Mouse (Mus musculus): ENCODE measurements around the gene Tiam1. TPM values are rescaled to one million over a fixed set of nuclear protein-coding genes. Genes with fewer than 3 reads are reported as not detected.
"Not testable (repeated sequence)": the region's sequence is repeated elsewhere in the genome, so short reads cannot be mapped to it uniquely, and the experiment has no call there.

The Tiam1 gene
- polyA plus RNA-seq, 1 experiment from 2014 or later, result 18.6 TPM

DNA sequence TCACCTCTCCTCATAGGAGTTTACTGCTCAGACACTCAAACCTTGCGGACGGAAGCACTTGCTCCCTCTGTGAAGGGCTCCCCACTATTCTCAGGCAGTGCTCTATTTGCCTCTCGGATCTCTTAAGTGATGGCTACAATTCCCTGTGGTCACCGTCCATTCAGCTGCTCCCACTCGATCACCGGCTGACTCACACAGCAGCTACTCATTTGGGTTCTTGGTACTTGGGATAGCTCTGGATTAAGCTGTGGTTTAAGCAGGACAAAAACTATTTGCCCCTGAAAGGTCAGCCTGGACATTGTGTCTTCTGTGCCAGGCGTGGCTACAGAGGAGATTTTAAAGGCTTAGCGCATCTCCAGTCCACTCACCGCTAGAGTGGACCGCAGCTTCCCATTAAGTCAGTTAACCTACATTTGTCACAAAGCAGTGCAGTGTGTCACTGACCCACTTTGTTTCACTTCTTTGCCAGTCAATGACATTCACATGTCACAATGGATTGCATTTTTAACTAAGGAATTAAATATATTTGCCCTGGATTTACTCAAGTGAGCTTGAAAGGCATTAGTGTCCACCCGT is 64.7 kb downstream of the Tiam1 start:
- no peaks in the 10 kb centered on the region for H3K36me3 ChIP-seq
- no peaks in the 10 kb centered on the region for H3K9me3 ChIP-seq (replicated peaks)
- no peak for ATAC-seq (replicated peaks; ENCODE audit: low FRiP score)
- no peak overlapping the region for H3K4me2 ChIP-seq
- H3K27me3 ChIP-seq, result no peaks in the 10 kb centered on the region
- 91% methylated on average over 11 of the region's 11 CpGs for WGBS
- H3K9ac ChIP-seq, result no peak overlapping the region
- H3K4me3 ChIP-seq (replicated peaks), result no peak overlapping the region
- no peak overlapping the region for H3K27ac ChIP-seq
- peaks cover 23% of the 10 kb centered on the region for H3K4me1 ChIP-seq

DNA sequence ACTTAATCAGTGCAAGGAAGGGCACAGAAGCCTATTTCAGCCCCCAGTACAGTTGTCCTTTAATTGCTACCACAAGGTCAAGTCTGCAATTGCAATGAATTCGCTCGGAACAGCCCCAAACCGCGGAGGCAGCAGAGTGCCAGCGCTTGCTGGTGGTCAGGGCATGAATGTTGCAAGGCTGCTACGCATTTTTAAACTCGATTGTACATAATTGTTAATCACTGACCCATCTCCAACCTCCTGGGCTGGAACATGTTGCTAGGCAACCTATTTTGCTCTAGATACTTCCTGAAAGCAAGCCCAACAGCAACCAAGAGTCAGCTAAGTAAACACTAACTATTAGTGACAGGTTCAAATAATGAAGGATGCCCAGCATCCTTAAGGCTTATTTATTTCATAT is 70.1 kb downstream of the Tiam1 start:
- 0 out of 2 replicates have a peak overlapping the region, but pooled peaks have one; percentile 46 for H3K4me2 ChIP-seq

DNA sequence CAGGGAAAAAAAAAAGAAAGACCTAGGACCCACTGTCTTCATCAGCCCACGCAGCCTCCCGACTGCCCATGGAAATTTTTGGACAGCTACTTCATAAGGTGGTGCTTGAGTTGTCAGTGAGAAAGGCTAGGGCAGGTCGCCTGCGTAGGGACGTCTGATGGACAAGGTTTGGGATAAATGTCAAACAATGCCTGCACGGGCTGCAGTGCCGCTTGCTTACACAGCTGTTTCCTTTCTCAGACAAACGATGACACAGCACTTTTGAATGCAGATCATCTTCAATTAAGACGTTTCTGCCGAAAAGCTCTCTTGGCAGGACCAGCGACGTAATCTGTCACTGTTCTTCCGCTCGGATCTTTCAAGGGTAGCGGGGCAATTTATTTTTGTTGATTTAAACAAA is 70.9 kb downstream of the Tiam1 start:
- H3K27ac ChIP-seq, result peak overlapping the region; percentile 71
- no peaks in the 10 kb centered on the region for H3K27me3 ChIP-seq
- ATAC-seq (replicated peaks; ENCODE audit: low FRiP score), result peak; percentile 45; the same call in 1 of the 2 replicates
- H3K4me3 ChIP-seq (replicated peaks), result 0 out of 2 replicates have a peak overlapping the region, but pooled peaks have one; percentile 3
- H3K9ac ChIP-seq, result no peak overlapping the region
- peaks cover 31% of the 10 kb centered on the region for H3K4me1 ChIP-seq
- peak overlapping the region; percentile 46 for H3K4me2 ChIP-seq
- 5% methylated on average over 15 of the region's 15 CpGs for WGBS
- no peaks in the 10 kb centered on the region for H3K36me3 ChIP-seq
- no peaks in the 10 kb centered on the region for H3K9me3 ChIP-seq (replicated peaks)

More for the DNA sequence above, 70.1 kb downstream of the Tiam1 start:
- Histone ChIP-seq H3K27ac (peak overlapping the region; percentile 71), H3K36me3 (no peaks in the 10 kb centered on the region), H3K4me1 (peaks cover 31% of the 10 kb centered on the region), H3K27me3 (no peaks in the 10 kb centered on the region), H3K9ac (no peak overlapping the region), H3K9me3 (replicated peaks) (no peaks in the 10 kb centered on the region), H3K4me3 (replicated peaks) (no peak overlapping the region)
- peak; percentile 80 for ATAC-seq (replicated peaks; ENCODE audit: low FRiP score)
- WGBS, result 40% methylated on average over 7 of the region's 7 CpGs

DNA sequence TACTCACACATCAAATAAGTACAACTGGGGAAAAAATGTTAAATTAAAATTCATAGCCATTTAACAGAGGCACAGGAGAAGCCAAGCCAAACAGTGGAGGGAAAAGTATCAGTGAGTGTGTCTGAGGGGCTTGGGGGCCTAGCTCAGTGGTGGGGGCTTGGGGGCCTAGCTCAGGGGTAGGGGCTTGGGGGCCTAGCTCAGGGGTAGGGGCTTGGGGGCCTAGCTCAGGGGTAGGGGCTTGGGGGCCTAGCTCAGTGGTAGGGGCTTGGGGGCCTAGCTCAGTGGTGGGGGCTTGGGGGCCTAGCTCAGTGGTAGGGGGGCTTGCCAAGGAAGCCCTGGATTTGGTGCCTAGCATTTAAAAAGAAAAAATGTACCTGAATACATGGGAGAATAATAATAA is 72.4 kb downstream of the Tiam1 start:
- not testable (repeated sequence) for H3K9ac ChIP-seq; H3K4me3 ChIP-seq (replicated peaks); H3K27ac ChIP-seq; H3K9me3 ChIP-seq (replicated peaks); H3K4me2 ChIP-seq; H3K36me3 ChIP-seq; H3K27me3 ChIP-seq
- H3K4me1 ChIP-seq, result peaks cover 31% of the 10 kb centered on the region
- 0 out of 2 replicates have a peak, but pooled peaks have one; percentile 57 for ATAC-seq (replicated peaks; ENCODE audit: low FRiP score)

DNA sequence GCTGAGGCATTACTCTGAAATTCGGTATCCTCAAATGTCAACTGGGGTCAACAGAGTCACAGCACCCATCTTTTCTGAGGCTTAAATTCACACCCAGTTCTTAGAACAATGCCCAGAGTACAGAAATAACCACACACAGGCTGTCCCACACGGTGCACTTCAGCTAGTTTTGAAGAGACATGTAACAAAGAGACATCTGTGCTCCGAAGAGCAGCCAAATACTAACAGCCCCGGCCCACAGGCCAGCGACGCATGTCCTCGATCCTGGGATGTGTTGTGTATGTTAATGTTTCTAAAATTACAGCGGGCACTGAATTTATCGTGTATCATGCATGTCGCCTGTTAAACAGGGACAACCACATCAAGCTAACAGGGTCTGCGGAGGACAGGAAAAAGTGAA is 73.5 kb downstream of the Tiam1 start:
- no peaks in the 10 kb centered on the region for H3K36me3 ChIP-seq
- WGBS, result 88% methylated on average over 11 of the region's 11 CpGs
- H3K9ac ChIP-seq, result no peak overlapping the region
- no peak overlapping the region for H3K4me3 ChIP-seq (replicated peaks)
- H3K9me3 ChIP-seq (replicated peaks), result no peaks in the 10 kb centered on the region
- H3K27me3 ChIP-seq, result no peaks in the 10 kb centered on the region
- ATAC-seq (replicated peaks; ENCODE audit: low FRiP score), result no peak
- peaks cover 31% of the 10 kb centered on the region for H3K4me1 ChIP-seq
- no peak overlapping the region for H3K4me2 ChIP-seq
- H3K27ac ChIP-seq, result no peak overlapping the region

DNA sequence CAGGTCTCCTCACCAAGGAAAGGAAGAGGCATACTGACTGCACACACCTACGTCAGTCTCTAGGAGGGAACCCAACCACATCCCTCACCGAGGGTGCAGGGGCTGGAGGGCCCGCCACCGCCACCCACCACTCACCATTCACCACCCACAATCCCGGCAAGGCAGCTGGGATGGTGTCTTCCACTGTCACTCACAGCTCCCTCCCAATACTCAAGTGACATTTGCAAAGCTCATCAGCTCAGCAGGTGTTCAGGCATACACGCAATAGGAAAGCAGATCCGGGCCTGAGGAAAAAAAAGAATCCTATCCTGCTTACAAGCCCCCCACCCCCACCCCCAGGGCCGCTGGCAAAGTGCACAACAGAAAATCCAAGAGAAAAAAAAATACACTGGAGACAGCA is 74.4 kb downstream of the Tiam1 start:
- ATAC-seq (replicated peaks; ENCODE audit: low FRiP score), result no peak
- H3K9ac ChIP-seq, result no peak overlapping the region
- H3K4me3 ChIP-seq (replicated peaks), result no peak overlapping the region
- peaks cover 4% of the 10 kb centered on the region; the same call in 1 of the 2 replicates for H3K36me3 ChIP-seq
- H3K27ac ChIP-seq, result no peak overlapping the region
- peaks cover 25% of the 10 kb centered on the region for H3K4me1 ChIP-seq
- no peak overlapping the region for H3K4me2 ChIP-seq
- WGBS, result 60% methylated on average over 8 of the region's 8 CpGs
- H3K27me3 ChIP-seq, result no peaks in the 10 kb centered on the region
- no peaks in the 10 kb centered on the region for H3K9me3 ChIP-seq (replicated peaks)

DNA sequence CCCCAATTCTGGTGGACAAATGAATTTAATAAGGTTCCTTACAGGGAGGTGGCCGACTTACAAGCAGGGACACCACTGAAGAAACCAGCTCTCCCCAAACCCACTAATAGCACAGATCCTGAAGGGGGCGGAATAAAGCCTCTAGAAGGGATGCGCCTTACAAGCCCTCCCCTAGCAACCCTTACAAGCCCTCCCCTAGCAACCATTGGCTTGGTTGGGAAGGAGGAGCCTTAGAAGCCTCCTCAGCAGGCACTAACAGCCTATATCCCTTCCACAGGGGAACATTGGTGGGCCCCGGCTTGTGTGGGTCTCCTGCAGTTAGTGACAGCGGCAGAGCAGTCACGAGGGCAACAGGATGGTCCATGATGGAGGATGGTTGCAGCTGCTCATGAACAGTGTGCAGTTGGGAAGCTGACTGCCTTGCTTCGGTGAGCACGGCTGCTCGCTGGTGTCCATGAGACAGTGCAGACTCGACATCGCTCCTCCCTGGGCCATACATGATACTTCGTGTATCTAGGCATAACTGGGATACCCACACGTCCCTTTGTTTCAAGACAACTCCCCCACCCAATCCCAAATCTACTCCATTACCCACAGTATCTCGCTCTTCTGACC is 90.6 kb downstream of the Tiam1 start:
- Histone ChIP-seq H3K36me3 (peaks cover 9% of the 10 kb centered on the region), H3K27ac (no peak overlapping the region), H3K9me3 (replicated peaks) (no peaks in the 10 kb centered on the region), H3K27me3 (no peaks in the 10 kb centered on the region), H3K4me1 (peaks cover 15% of the 10 kb centered on the region), H3K4me2 (0 out of 2 replicates have a peak overlapping the region, but pooled peaks have one; percentile 2), H3K4me3 (replicated peaks) (no peak overlapping the region), H3K9ac (no peak overlapping the region)
- 70% methylated on average over 14 of the region's 14 CpGs for WGBS
- peak; percentile 88 for ATAC-seq (replicated peaks; ENCODE audit: low FRiP score)

DNA sequence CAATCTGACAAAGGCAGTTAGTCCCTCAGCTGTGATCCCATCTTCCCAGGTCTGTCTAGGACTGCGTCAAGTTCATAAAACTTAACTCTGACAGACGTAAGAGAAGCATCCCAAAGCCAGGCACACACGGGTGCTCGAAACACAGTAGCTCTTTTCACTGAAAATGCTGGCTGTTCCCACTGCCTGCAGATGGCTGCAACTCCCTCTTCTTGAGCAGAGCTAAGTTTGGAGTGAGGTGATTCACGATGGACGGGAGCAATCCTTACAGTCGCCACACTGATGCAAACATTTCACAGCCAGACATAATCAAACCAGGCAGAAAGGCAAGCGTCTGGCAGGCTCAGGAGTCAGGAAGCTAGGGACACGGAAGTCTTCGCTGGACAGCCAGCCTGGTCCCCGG is 91.2 kb downstream of the Tiam1 start:
- peaks cover 9% of the 10 kb centered on the region for H3K36me3 ChIP-seq
- H3K4me2 ChIP-seq, result 0 out of 2 replicates have a peak overlapping the region, but pooled peaks have one; percentile 2
- no peaks in the 10 kb centered on the region for H3K9me3 ChIP-seq (replicated peaks)
- no peak overlapping the region for H3K4me3 ChIP-seq (replicated peaks)
- no peak overlapping the region for H3K27ac ChIP-seq
- no peaks in the 10 kb centered on the region for H3K27me3 ChIP-seq
- H3K4me1 ChIP-seq, result peaks cover 15% of the 10 kb centered on the region
- H3K9ac ChIP-seq, result no peak overlapping the region
- 70% methylated on average over 11 of the region's 11 CpGs for WGBS
- 0 out of 2 replicates have a peak, but pooled peaks have one; percentile 10 for ATAC-seq (replicated peaks; ENCODE audit: low FRiP score)

DNA sequence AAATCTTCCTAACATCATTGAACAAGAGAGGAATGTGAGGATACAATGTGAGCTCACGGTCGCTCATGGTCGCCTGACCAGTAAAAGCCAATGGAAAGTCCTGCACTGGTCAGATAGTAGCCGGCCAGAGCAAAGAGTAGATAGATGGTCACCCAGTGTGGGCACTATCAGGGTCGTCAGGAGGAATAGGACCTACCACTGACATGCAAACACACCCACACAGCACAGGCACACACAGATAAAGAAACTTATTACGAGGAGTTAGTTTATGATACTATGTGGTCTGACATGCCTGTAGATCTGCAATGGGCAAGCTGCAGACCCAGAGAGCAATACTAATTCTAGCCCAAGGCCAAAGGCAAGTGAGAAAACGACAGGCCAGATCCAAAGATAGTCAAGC is 92.5 kb downstream of the Tiam1 start:
- peaks cover 15% of the 10 kb centered on the region for H3K4me1 ChIP-seq
- peaks cover 8% of the 10 kb centered on the region for H3K36me3 ChIP-seq
- no peaks in the 10 kb centered on the region for H3K9me3 ChIP-seq (replicated peaks)
- no peaks in the 10 kb centered on the region for H3K27me3 ChIP-seq
- ATAC-seq (replicated peaks; ENCODE audit: low FRiP score), result no peak
- no peak overlapping the region for H3K27ac ChIP-seq
- 86% methylated on average over 7 of the region's 7 CpGs for WGBS
- H3K4me2 ChIP-seq, result no peak overlapping the region
- no peak overlapping the region for H3K4me3 ChIP-seq (replicated peaks)
- no peak overlapping the region for H3K9ac ChIP-seq

DNA sequence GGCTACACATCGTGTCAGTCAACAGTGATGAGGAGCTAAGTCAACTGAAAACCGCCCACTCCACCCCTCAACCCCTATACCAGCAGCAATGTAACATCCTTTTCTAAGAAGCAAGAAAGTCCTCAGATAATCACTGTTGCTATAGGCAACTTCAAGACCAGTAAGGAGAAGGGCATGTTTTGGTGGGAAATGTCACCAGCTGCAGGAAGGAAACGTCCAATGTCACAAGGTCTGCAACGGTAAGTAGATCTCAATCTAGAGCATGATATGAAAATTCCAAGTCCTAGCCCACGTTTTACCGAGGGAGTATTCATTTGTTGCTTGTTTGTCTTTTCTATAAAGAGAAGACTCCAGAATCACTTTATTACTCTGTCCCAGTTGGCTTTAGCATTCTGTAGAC is 95.7 kb downstream of the Tiam1 start:
- Histone ChIP-seq H3K4me1 (peaks cover 6% of the 10 kb centered on the region), H3K27me3 (no peaks in the 10 kb centered on the region), H3K4me2 (no peak overlapping the region), H3K4me3 (replicated peaks) (no peak overlapping the region), H3K9me3 (replicated peaks) (no peaks in the 10 kb centered on the region), H3K9ac (no peak overlapping the region), H3K36me3 (no peaks in the 10 kb centered on the region), H3K27ac (no peak overlapping the region)
- WGBS, result 84% methylated on average over 6 of the region's 6 CpGs
- ATAC-seq (replicated peaks; ENCODE audit: low FRiP score), result no peak

DNA sequence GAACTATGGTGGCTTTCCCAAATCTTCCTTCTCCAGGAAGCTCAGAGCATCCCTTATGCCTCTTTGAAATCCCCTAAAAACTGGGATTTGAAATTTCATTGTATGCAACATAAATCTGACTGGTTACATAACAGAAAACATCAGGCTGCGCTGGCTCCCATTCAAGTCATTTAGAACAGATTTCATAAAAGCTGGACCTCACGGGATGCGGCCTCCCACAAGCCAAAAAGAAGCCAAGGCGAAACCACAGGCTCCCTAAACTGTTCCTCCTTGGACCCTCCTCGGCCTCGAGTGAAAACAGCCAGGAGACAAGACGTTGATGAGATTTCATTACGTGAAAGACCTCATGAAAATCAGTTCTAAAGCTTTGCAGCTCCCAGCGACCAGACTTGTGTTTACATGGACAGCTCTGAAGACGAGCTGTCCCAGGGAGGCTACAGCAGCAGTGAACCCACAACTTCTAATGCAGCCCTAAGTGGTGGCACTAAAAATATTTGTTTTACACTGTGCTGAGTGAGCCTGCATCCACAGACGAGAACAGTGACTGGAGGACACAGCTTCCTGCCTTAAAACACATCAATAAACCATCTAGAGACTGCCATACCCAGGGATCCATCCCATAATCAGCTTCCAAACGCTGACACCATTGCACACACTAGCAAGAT is 96.9 kb downstream of the Tiam1 start:
- H3K27me3 ChIP-seq, result no peaks in the 10 kb centered on the region
- no peak overlapping the region for H3K4me2 ChIP-seq
- H3K27ac ChIP-seq, result peak overlapping the region; percentile 49; the same call in 1 of the 2 replicates
- no peak overlapping the region for H3K4me3 ChIP-seq (replicated peaks)
- H3K4me1 ChIP-seq, result no peaks in the 10 kb centered on the region; the same call in 1 of the 2 replicates
- ATAC-seq (replicated peaks; ENCODE audit: low FRiP score), result no peak
- 59% methylated on average over 12 of the region's 12 CpGs for WGBS
- H3K9me3 ChIP-seq (replicated peaks), result no peaks in the 10 kb centered on the region
- H3K36me3 ChIP-seq, result no peaks in the 10 kb centered on the region
- no peak overlapping the region for H3K9ac ChIP-seq

DNA sequence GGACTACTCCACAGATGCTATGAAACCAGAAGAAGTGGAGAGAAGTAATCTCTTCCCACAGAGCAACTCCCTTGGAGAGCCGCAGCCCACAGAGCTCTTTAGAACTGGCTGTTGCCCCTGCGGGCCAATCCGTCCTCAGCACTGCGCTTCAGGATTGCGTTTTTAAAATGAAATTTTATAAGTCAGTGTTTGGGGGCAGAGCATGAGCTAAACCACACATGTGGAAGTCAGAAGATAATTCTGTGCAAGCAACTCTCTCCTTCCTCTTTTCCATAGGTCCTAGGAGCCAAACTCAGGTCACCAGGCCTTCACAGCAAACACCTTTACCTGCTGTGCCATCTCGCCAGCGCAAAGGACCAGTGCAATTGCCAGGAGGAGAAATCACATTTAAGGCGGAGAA is 98.0 kb downstream of the Tiam1 start:
- ATAC-seq (replicated peaks; ENCODE audit: low FRiP score), result no peak
- Histone ChIP-seq H3K36me3 (no peaks in the 10 kb centered on the region), H3K27ac (no peak overlapping the region), H3K9me3 (replicated peaks) (no peaks in the 10 kb centered on the region), H3K9ac (no peak overlapping the region), H3K4me3 (replicated peaks) (no peak overlapping the region), H3K4me1 (no peaks in the 10 kb centered on the region; the same call in 1 of the 2 replicates), H3K4me2 (no peak overlapping the region), H3K27me3 (no peaks in the 10 kb centered on the region)
- 95% methylated on average over 8 of the region's 8 CpGs for WGBS
